In genomic region chr17:5886943-5887800, GRCm38 (mm10) we compare ENCODE assay signal across 8 mouse cellular contexts. TPM values are rescaled to one million over a fixed set of nuclear protein-coding genes. Genes with fewer than 3 reads are reported as not detected.
DNase-seq lines count a peak whose midpoint lies in the region; ATAC-seq lines count a peak whose summit lies in the region.

No protein-coding gene starts in this region.

- H3K27ac ChIP-seq in neural tube, embryonic 13.5 days (replicated peaks): no peak overlapping the region

- 67% methylated on average over 20 of the region's 20 CpGs for WGBS in neural tube, embryonic 13.5 days

- no peaks in the 10 kb centered on the region for H3K9me3 ChIP-seq in neural tube, embryonic 13.5 days

- no peaks in the 10 kb centered on the region for H3K36me3 ChIP-seq in neural tube, embryonic 13.5 days

- H3K4me3 ChIP-seq in neural tube, embryonic 13.5 days: no peak overlapping the region

- peak; percentile 31 for DNase-seq in kidney, postnatal 14 days
- no peak for DNase-seq in kidney, adult 9 months
- DNase-seq in ES-CJ7 (ENCODE audit: low read depth, low spot score): peak; percentile 38
- DNase-seq in adrenal gland, adult 2 months: no peak
- no peak for DNase-seq in cerebellum, postnatal 14 days

- peaks cover 16% of the 10 kb centered on the region for H3K4me1 ChIP-seq in neural tube, embryonic 13.5 days (replicated peaks)

- H3K27me3 ChIP-seq in neural tube, embryonic 13.5 days: no peaks in the 10 kb centered on the region

- H3K9ac ChIP-seq in neural tube, embryonic 13.5 days: no peak overlapping the region

- ATAC-seq in activated CD4-positive, CD25-positive, alpha-beta regulatory T cell, adult 4 months: peak; percentile 69
- ATAC-seq in inflammation-experienced regulatory T-cells, adult 6 months: peak; percentile 82
- ATAC-seq in neural tube, embryonic 13.5 days (ENCODE audit: low read depth): peak; percentile 75; the same call in 1 of the 2 replicates

- H3K4me2 ChIP-seq in neural tube, embryonic 13.5 days: no peak overlapping the region

RNA-seq across cellular contexts. Expression of gene Snx9, which starts 46.0 kb away (rescaled TPM):
- 1 to 10 TPM; 4.8 to 7.7 TPM for polyA plus RNA-seq in activated CD4-positive, CD25-positive, alpha-beta regulatory T cell, adult 4 months (2017; shearing (Covaris generic))
- 1 to 10 TPM; 2.1 to 2.6 (median 2.6) TPM for polyA plus RNA-seq in inflammation-experienced regulatory T-cells, adult 6 months (2017; shearing (Covaris generic))
- 9.5 and 10.8 TPM in 2 replicates for polyA plus RNA-seq in neural tube, embryonic 13.5 days (2015; fragmentation: Nextera tagmentation; extraction: Ambion mirVana)
- total RNA-seq in adrenal gland, adult 2 months (2021): 10 to 100 TPM; 48.4 to 55.9 TPM
- 26.0 and 28.3 TPM in 2 replicates for polyA plus RNA-seq in adrenal gland, adult 2 months (2012; rRNA removed)

RNA-seq across cellular contexts. Expression of gene Synj2, which starts 53.9 kb away (rescaled TPM):
- 10 to 100 TPM; 12.6 to 13.3 TPM for polyA plus RNA-seq in activated CD4-positive, CD25-positive, alpha-beta regulatory T cell, adult 4 months (2017; shearing (Covaris generic))
- 10 to 100 TPM; 11.8 to 16.8 (median 16.3) TPM for polyA plus RNA-seq in inflammation-experienced regulatory T-cells, adult 6 months (2017; shearing (Covaris generic))
- 1.4 and 1.7 TPM in 2 replicates for polyA plus RNA-seq in neural tube, embryonic 13.5 days (2015; fragmentation: Nextera tagmentation; extraction: Ambion mirVana)
- total RNA-seq in adrenal gland, adult 2 months (2021): 10 to 100 TPM in 1 of 2 experiments, 1 to 10 TPM in 1; 9.7 to 18.3 TPM
- polyA plus RNA-seq in adrenal gland, adult 2 months (2012; rRNA removed): 3.6 and 4.6 TPM in 2 replicates

Comparison
In these comparisons a context has a peak if more than half of its experiments do, and no peak if none do; other contexts are left out.
1. DNase-seq: peak in kidney, postnatal 14 days (single experiment) and ES-CJ7 (single experiment); none in kidney, adult 9 months (single experiment), adrenal gland, adult 2 months (single experiment) and cerebellum, postnatal 14 days (0 of 2).
2. Peak in every context shown above with its lines, with median percentiles within 50 percentile points of each other: ATAC-seq.